Mouse (Mus musculus) urinary bladder, postnatal 36 days (tissue): ENCODE results near the gene Itpk1.
"Not testable (repeated sequence)": the region's sequence is repeated elsewhere in the genome, so short reads cannot be mapped to it uniquely, and the experiment has no call there.

Source experiments
- DNase-seq, 2 experiments: peaks; one replicate each; pipeline ENCODE4 v3.0.0; 2022; ENCODE audit warnings: low spot score in 2 of 2, mixed read lengths in 1 of 2

Gene Itpk1

DNA sequence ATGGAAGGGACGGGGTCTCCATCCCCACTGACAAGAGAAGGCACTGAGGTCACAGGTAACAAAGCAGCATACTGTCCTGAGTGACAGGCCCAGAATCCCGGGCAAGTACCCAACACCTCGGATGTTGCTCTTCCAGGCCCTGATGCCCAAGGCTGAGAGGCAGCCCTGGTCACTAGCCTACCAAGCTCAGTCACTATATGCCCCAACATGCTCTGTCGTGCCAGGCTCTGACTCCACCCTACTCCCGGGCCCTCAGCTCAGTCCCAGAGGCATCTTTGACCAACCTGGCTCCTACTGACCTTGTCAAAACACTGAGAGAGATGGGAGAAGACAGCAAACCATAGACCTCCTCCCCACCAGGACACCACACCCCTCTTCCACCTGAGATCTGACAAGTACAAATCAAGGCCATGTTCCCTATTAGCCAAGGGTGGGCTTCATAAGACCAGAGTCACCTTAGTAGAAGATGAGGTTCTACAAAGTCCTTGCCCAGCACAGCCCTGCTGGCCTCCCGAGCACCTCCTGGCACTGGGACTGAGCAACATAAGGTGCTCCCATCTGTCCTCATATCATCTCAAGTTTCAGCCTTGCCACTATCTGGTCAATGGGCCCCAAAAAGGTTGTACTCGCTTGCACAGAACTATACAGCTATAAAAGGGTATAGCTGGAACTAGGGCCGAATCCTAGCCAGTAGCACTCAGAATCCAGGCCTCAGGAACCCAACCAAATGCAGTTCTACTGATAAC lies 43.7 kb downstream of the Itpk1 start:
- DNase-seq, result no peak

- DNase-seq, result no peak
Observed at GRCm38 (mm10) chr12:102653003-102653402, 51.7 kb downstream of the Itpk1 start.

DNA sequence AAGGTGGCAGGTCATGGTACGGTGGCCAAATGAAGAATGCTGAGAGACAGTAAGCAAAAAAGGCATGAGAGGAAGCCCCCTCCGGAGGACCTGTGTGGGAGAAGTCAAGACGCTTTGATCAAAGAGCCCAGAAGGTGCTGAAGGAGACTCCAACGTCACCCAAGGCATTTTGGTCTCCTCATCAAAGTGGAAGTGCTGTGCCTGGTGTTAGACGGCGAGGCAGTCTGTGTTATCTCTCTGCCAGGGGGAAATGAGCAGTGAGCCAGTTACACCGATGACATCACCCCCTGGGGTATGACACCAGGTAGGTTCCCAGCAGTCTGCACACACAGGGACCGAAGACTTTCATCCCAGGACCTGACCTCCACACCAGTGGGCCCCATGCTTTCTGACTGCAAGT lies 52.3 kb downstream of the Itpk1 start:
- DNase-seq, result no peak

- DNase-seq, result no peak
Observed at GRCm38 (mm10) chr12:102651871-102652270, 52.9 kb downstream of the Itpk1 start.

GRCm38 (mm10) chr12:102651401-102651800 lies 53.3 kb downstream of the Itpk1 start:
- no peak for DNase-seq

DNA sequence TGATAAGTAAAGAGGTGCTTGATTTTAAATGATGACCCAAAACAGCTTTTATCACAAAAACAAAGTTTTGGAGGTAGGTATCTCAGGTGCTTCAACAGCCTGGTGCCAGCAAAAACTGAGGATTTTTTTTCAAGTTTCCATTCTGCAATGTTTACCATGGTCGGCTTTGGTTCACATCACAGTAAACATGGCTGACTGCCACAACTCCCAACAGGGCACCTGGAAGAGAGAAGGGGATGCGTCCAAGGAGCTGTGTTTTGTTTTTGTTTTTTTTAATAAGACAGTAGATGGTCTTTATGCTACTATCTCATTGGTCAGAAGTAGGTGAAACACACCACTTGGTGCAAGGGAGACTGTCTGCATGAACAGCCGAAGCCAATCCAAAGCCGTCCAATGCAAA lies 54.1 kb downstream of the Itpk1 start:
- DNase-seq, result no peak

- DNase-seq, result no peak
Observed at GRCm38 (mm10) chr12:102647839-102648564, 56.7 kb downstream of the Itpk1 start.

DNA sequence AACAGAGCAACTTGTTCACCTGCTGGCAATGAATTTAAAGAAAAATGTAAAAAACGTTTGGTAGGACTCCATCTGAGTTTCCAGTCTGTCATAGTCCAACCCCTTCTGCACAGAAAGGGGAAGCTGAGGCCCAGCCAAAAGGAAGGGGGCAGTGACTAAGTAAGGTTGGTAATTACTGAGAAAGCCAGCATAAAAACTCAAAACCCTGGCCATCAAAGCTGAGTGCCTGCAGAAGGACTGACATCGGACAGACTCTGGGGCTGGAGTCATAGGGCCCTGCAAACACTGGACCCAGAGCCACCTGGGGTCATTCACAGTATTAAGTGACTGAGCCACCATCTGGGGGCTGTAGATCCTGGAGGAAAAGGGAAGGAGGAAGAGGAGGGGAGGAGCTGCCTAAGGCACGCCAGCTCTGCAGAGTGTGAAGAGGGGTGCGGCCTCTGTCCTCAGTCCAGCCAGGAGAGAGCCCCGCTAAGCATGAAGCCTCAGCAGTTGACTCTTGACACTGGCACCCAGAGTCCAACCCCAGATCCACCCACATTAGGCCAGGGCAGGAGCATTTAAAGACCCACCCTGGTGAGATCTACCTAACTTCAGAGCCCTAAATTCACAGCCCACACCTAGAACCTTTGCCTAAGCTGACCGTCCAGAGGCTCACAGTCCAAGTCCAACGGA lies 58.0 kb downstream of the Itpk1 start:
- DNase-seq, result no peak

DNA sequence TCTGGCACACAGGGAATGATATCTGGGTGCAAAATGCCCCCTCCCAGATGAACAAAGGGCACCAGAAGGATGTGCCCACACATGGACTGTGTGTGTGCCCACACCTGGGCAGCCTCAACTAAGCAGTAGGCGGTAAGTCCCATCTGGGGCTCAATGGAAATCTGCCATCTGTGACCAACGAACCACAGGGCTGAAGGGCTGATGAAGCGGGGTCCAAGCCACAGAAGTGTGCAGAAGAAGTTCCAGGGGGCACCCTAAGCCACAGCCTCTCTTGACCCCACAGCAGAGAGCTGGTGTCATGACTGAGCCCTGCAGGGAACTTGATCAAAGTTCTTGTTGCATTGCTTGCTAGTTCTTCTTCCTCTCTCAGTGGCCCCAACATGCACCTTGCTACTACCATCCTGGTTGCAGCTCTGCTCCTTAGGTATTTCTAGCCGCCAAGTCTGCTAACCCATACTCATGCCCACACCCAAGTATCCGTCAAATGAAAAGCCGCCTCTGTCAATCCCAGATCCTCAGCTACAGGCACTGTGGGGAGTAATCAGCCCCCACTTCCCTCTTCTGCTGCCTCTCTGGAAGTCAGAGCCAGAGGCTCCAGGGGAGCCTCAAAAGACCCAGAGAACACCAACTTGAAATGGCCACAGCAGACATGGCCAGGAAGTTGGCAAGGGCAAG lies 58.7 kb downstream of the Itpk1 start:
- no peak for DNase-seq

GRCm38 (mm10) chr12:102643316-102643715 lies 61.4 kb downstream of the Itpk1 start:
- DNase-seq, result no peak

- no peak for DNase-seq
Observed at GRCm38 (mm10) chr12:102640436-102641163, 64.1 kb downstream of the Itpk1 start.

DNA sequence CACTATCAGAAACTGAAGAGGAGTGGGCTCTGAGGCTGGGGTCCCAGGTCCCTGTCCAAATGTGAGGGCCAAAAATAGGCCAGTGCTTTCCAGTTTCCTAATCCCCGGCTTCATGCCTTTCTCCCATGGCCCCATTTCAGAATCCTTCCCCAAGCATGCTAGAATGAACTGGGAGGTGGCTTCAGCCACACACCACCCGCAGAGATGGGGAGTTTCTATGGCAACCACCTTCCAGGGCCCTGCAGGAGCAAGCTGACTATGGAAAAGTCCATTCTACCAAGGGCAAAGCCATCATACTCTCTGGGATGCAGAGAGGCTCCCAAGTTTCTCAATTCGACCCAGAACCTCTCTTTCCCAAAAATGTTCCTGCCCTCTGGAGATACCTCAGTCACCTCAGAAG lies 65.9 kb downstream of the Itpk1 start:
- no peak for DNase-seq

DNA sequence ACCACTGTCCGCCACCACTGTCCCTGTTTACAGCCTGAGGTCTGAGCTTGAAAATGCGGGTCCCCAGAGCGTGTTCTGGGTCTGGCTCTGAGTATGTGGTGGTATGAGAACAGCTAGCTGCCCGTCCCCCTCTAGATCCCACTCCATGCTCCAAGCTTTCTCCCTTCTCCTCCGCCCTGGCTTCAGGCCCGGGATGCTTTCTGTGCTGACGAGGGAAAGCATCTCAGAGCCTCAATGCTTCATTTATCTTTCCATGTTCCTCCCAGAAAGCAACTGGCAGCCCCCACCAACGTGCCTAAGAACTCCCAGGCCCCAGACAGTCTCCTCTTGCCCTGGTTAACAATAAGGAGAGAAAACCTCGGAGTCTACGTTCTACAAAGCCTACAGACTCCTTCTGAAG lies 67.5 kb downstream of the Itpk1 start:
- DNase-seq, result no peak

DNA sequence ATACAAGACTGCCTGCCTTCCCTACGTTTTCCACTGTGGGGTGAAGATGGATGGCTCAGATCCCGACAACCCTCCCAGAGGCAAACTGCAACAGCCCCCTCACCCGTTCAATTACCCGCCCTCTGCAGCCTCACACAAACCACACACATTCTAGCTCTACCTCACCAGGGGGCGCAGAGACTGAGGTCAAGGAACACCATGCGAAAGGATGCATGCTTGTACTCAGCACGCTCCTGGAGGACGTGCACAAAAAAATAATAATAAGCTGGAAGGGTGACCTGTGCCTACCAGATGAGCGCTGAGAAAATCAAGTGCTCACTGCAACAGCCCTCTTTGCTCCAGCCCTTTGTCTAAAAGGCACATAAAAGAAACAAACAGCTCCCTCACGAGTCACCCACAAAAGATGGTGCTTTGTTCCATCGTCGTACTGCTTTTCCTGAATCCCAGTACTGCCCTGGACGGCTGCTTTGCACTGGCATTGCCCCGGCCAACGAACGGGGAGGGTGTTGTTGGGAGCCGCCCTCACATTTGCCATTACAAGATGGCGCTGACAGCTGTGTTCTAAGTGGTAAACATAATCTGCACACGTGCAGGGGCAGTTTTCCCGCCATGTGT lies 70.2 kb downstream of the Itpk1 start:
- DNase-seq, result no peak

DNA sequence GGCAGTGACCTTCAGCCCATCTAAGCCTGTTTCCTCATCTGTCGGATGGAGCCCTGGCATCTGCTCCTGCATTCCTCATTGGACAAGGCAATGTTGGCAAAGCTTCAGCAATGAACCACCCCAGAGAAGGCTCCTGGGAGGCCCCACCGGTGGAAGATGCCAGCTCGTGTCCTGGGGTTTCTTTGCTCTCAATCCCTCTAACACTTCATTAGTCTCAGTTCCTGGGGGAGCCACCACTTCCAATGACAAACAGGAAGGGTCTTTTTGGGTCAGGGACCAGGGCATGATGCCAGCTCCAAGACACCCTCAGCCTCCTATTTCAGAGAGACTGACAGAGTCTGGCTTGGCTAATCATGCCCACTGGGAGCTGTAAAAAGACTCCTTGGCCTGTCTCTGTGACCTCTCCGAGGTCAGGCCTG lies 71.6 kb downstream of the Itpk1 start:
- DNase-seq, result peak in 1 of 2 experiments; percentile 63

GRCm38 (mm10) chr12:102631690-102632089 lies 73.0 kb downstream of the Itpk1 start:
- no peak for DNase-seq

GRCm38 (mm10) chr12:102630471-102630870 lies 74.3 kb downstream of the Itpk1 start:
- not testable (repeated sequence) for DNase-seq

DNA sequence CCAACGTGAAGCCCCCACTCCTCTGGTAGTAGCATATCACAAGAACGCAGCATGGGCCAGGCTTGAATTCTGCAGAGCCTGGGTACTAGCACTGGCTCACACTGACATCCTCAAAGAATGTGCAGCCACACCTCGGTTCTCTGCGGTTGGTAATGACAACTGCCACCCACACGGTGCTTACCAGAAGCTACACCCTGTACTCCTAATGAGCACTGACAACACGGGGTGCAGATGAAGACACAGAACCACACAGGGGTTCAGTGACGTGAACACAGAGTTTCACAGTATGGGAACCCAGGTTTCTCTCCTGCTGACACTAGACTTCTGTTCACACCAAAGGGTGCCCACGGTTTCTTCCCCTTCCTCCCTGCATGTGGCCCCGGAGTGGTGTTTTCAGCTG lies 76.5 kb downstream of the Itpk1 start:
- DNase-seq, result no peak

DNA sequence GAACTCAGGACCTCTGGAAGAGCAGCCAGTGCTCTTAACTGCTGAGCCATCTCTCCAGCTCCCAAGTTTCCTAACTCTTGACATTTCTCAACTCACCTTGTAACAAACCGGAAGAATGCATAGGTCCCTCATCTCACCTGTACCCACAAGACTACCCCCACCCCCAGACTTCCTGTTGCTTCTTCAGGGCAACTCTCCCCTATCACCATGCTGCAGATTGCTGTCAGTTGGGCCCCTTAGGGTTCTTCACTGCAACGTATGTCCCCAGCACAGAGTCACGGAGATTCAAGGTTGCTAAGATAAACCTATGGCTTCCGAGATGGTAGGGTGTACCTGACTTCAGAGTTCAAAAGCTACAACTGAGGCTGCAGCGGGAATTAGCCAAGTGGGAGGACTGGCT lies 77.2 kb downstream of the Itpk1 start:
- no peak for DNase-seq

DNA sequence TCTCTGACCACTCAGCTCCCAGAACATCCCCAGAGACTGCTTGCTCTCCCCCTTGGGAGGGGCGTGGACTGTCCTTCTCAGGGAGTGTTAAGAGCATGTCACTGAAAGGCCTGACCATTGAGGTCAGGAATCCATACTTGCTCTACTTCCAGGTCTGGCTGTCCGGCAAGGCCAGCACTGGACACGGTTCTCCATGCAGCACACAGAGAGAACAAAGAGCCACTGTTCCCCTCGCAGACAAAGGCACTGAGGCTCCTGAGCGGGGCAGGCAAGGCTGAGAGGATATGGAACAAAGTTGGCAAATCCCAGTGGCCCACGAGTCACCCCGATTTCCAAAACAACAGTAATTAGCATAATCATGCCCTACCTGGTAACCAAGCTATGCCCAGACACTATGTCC lies 77.9 kb downstream of the Itpk1 start:
- no peak for DNase-seq

GRCm38 (mm10) chr12:102625717-102626116 lies 79.0 kb downstream of the Itpk1 start:
- no peak for DNase-seq
